Mouse (Mus musculus): ENCODE results near the gene Neb.

Neb gene

DNA sequence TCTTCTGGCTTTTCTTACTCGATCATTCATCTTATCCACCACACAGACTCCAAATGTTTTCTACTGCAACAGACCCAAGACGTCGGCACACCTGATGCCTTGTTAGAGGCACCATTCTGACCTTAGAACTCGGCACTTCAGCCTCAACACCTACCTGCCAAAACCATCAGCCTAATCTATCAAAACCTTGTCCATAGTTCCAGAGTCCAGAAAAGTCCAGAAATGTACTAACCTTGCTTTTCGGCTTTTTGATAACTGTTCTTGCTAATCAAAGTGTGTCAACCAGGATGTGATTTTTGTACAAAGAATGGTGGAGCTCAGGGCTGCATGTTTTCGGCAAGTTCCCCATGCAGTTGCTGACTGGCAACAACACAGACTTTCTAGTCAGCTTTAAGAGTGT, 3.6 kb downstream of the Neb start:
- DNase-seq (ENCODE audit: low spot score) = no peak

DNA sequence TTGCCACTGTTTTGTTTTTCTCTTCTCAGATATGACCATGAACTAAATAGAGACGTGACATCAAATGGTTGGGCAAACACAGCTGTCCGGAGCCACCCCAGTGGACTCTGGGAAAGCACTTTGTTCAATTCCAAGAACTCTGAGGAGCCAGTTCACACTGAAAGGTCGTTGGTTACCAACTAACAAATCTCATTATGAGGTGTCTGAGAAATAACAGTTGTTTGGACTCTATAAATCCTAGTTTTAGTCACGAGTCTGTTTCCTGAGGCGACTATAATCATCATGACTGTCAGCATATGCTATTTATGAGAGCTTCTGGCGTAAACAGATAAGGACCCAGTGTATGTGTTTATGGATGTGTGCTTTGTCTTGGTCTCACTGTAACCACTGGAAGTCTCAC, 5.8 kb downstream of the Neb start:
- DNase-seq (ENCODE audit: low spot score) = no peak

DNA sequence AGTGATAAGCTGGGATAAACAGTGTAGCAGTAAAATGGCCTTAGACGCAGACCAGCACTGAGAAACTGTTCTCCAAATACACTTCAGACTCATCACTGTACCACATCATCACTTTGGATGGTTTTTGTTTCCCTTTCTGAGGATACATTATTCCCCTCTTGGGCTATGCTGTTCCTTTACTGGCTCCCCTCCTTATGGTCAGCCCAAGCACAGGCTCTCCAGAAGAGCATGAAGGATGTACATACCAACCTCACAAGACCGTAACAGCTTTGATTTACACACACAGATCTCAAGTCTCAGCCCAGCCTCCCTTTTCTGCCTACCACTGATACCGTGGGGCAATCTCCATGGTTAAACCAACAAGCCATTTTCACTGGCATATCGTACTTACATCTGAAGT, 6.2 kb downstream of the Neb start:
- DNase-seq (ENCODE audit: low spot score) = no peak

DNA sequence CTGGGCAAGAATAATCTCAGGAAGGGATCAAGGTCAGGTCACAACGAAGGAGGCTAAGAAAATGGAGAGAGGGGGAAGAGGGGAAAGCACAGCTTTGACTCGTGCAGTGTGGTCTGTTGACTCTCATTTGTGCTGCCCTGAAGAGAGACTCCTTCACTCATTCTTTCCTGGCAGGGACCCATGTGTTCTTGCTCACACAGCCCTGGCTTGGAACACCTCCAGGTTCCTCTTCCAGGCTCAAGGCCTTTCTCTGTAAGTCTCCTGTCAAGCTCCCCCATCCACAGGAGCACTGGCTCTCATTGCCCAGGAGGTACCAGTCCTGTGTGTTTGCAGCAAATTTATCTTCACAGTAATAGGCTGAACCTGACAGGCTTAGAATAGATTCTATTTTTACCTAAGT, 7.2 kb downstream of the Neb start:
- no peak for DNase-seq (ENCODE audit: low spot score)

DNA sequence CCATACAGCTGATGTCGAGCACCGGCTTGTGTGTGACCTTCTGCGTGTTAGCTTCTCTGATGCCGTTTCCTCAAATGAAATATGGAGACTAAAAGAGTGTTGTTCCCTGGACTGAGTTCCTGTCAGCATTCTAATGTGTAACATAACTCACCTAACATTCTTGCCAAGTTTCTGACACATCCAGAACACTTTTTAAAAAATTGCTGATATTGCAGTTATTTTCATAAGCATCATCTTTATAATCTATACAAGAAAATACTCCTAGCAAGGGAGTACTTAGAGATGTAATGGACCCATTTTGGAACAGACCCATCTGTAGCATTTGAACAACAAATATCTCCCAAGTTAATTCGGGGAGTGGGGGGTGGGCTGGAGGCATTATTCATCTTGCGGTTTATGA, 8.7 kb downstream of the Neb start:
- DNase-seq (ENCODE audit: low spot score) = no peak

DNA sequence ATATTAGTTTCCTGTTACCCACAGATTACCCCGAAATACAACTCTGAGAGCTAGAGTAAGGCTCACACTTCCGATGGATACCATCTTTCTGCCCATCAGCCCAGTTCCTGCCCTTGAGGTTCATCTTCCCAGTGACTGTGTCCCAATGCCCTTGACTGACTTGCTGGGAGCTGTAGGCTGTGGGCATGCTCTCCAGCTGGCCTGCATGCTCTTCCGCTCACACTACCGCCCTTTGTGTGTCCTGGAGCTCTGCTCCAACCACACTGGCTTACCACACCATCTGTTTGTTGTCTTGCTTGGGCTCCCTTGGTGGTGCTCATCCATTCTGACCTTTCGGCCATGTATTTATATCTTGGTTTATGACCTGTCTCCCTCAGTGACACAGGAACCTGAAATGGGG, 10.6 kb downstream of the Neb start:
- no peak for DNase-seq (ENCODE audit: low spot score)

DNA sequence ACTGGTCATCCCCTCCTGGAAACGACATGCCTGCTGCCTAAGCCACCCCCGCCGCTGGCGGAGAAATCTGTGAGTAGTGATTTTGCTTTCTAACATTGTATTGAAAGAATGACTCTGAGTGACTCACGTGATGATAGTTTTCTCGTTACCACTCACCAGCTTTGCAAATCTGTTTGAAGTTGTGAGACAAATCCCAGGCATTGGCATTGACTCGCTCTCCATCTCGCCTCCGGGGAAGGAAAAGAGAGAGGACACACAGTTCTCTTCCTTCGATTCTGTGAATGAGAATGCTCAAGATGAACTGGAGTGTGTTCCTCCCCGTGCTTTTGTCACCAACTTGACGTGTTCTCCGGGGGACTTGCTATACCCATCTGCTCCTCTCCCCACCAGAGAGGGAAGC, 11.0 kb downstream of the Neb start:
- DNase-seq (ENCODE audit: low spot score) = no peak

DNA sequence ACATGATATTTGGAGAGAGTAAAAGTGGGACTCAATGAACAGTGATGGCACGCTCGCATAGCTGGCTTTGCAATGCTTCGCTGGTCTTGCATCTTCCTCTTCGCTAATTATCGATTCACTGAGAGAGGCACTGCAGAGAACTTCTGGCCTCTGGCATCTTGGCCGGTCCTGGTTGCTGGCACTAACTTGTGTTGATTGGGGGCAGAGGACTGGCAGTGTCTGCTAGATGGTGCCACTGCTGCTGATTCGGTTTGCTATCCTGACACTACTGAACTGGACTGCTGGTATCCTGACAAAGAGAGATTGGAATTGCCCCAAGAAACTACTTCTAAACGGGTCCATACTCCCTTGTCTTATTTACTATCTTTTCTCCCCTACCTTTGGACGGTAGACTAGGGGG, 17.2 kb downstream of the Neb start:
- no peak for DNase-seq (ENCODE audit: low spot score)

DNA sequence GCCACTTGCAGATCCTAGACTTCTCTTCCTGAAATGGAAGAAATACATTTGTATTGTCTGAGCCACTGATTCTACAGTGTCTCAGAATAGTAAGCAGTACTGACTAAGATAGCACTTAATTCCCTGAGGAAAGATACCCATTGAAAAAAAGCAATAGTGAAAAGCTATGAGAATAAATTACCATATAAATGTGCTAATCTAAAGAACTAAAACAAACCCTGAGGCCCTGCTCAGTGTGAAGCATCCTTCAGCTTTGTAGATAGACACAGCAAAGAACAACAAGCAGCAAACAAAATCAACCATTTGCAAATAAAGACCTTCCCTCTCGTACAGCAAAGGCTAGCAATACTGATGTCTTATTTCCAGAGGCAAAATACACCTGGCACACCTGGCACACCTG, 18.6 kb downstream of the Neb start:
- DNase-seq (ENCODE audit: low spot score) = no peak

DNA sequence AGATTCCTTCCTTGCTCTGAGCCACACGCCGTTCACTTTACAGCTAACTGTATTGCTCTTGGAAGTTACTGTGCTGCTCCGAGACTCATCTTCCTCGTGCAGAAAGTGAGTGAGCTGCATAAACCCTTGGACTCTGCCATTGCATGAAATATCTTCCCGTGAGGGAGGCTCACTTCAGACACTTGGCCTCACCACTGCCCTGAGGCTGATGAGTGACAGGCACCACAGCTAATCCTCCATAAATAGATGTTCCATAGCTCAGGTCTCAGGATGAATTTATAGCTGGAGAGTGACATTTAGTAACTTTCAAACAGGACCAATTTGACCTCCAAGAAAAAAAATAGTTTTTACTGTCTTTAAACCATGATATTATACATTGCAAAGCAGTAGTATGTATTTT, 20.1 kb downstream of the Neb start:
- no peak for DNase-seq (ENCODE audit: low spot score)

DNA sequence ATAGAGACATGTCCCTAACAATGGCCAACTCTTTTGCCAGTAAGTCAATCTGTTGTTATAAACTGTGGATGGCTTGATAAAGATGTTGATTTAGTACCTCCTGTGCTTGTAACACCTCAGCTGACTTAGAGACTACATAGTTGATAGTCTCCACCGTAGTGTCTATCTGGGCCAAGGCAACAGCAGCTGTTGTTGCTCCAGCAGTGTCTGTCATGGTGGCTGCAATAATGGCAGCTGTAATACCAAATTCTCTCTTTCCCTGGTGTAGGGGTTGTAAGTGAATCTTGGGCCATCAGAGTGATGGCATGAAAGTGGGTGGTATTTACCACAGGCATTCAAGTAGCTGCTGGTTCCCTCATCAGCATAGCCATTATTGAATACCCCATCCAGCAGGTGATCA, 27.2 kb downstream of the Neb start:
- DNase-seq (ENCODE audit: low spot score) = no peak

DNA sequence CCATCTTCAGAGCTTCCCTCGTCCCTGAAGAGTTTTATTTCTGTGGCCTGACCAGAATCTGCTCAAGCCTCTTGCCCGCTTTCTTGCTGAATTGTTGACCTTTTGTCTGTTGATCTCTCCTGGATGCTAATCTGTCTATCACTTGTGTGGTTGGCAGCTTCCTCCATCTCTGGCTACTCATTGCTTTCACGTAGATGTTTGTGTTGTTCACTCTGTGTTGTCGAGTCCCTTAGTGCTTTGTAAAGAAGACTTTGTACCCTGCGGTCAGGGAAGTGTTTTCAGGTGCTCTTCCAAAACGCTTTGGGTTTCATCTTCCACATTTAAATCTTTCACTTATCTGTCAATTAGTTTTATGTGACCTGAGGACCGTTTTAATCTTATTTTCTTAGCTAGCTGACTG, 37.3 kb downstream of the Neb start:
- no peak for DNase-seq (ENCODE audit: low spot score)

DNA sequence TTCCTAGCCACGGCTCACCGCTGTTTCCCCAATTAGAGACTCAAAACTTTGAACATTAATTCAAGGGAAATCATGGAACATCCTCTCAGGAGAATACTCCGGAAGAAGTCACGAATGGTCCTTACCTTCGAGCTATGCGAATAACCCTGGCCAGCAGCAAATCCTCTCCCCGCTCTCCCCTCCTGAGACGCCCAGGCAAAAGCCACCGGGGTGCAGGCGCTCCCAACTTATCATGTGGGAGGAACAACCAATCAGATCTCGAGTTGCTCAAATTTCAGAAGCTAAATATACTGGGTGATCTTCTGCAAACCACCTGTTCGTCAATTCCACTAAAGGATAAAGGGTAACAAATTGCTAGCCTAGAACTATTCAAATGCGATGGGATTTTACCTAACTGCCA, 42.7 kb downstream of the Neb start:
- no peak for DNase-seq (ENCODE audit: low spot score)

DNA sequence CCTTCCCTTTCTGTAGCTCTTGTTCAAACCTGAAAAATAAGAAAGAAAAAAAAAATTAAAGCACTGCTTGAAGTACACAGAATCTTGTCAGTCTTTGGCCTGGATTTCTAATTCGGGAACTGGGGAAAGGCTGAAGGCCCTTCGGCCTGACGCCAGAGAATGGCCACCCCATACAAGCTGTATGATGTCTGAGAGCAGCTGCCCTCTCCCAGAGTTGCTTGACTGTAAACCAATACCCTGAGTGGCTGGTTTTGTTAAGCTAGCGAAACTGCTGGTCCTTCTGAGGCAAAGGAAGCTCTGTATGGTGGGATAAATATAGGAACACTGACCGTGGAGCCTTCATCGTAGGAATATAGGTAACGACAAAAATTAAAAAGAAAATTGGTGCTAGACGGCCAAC, 43.2 kb downstream of the Neb start:
- DNase-seq (ENCODE audit: low spot score) = no peak

DNA sequence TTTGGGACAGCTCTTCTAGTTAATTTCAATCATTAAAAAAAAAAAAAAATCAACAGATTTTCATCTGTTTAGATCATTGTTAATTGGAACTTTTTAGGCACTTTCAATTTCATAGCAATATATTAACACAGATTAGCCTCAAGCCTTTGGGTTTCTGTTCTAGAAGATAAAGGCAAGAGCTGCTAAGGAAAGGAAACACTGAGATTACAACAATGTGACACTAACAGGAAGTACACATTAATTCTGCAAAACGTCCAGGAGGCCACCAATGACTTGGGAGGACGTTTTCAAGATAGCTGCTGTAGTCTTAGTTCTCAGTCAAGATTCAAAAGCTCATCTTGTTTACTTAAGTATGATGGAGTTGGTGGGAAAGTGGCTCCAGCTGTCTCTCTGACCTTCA, 44.7 kb downstream of the Neb start:
- no peak for DNase-seq (ENCODE audit: low spot score)

DNA sequence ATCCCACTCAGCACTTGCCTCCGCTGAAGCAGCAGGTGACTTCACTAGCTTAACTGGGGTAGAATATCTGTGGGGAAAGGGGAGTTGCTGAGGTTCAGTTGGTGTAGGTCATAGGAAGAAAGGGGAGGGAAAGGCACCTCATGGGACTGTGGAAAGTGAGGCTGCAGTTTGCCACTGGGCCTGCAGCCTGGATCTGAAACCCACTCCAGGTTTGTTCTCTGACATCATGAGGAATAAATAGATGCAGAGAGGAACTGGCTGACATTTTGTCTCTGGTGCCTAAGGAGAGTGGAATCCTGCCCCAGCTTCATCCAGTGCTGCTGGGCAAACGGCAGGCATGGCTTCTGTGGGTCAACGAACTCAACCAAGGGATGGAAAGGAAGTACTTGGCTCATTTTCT, 46.5 kb downstream of the Neb start:
- DNase-seq (ENCODE audit: low spot score) = no peak

DNA sequence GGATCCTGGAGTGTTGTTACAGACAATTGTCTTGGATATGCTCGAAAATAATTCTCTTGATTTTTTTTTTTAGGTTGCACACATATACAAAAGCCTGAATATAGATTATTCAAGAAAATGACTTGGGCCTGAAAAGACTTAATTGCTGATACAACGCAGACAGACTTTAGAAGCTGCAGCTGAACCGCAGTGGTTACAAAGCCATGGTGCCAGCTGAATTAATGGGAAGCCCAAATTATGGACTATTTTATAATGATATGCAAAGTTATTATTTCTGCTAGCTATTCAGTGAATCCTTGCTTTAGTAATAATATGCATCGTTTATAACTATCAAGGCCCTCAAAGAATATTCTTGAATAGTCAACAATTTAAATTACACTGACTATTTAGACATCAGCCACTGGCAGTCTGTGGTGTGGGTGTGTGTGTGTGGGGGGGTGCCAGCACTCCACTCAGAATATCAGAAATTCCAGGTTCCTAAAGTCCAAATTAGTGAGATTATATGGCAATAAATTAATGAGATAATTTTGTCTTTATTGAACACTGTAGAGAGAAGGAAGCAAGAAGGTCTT, 50.9 kb downstream of the Neb start:
- no peak for DNase-seq (ENCODE audit: low spot score)

DNA sequence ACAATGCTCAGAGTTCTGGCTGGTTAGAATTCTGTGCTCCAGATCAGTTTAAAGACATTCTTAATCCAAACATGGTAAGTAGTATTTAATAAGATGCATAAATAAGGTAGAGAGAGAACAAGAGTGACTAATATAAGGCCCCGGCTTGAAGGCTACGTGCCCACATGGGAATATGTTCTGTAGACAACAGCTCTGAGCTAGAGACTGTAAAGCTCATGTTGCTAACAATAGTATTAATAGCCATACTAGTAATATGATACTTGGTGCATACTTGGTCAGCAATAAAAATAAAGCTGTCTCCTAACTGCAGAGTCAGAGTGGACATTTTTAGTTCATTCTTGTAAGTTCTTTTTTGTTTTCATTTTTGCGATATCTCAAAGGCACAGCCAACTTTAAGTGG, 56.4 kb downstream of the Neb start:
- DNase-seq (ENCODE audit: low spot score) = no peak

DNA sequence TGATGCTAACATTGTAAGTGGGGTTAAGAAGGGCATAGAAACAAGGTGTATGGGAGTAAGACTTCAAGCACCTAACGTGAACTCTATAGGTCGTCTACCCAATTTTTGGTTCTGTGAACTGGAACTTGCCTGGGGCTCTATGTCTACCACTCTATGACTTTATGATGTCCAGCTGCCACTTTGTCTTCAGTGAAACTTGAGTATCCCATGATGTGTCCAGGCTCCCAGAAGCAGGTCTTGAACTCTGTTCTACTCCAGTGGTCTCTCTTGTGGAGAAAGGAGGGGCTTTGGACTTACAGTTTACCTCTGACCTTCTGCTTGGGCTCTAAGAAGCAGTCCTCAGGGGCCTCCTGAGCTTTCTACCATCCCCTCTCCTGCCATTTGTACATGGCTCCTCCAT, 58.1 kb downstream of the Neb start:
- DNase-seq (ENCODE audit: low spot score) = no peak

DNA sequence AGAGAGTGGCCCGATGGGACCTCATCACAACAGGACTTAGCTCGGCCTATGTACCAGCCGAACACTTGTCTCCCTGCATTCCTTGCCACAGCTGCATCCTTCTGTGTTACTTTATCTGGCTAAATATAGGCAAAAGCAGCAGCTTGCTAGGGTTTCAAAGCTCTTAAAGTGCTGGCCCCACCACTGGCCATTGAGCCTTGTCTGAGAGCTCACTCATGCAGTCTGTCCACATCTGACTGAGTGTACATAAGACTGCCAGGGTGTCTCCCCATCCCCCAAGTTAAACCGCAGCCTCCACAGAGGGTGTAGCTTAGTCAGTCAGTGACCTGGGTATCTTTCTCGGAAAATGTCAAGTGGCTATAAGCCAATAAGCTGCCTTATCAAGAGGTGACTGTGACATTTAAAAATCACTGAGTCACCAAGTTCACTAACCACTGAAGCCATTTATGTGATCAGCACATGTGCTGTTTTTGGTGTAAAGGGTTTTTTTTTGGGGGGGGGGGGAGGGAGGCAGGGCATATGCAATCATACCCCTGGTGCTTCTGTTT, 59.2 kb downstream of the Neb start:
- peak; percentile 3 for DNase-seq (ENCODE audit: low spot score)

DNA sequence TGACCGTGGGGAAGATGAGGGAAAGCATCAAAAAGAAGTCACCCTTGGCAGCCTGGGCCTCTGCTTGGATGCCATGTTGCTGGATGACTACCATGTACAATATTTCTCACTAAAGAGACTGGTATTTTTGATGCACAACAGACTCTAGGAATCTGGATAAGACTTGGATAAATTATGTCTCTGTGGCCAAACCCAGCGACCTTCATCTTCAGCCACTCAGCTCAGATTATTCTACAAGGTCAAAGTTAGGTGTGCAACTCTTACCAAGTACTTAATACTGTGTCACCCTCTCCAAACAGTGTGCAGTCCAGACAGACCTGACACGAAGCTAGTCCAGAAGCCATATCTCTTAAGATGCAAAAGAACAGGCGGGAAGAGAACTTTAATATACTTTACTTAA, 60.8 kb downstream of the Neb start:
- no peak for DNase-seq (ENCODE audit: low spot score)

DNA sequence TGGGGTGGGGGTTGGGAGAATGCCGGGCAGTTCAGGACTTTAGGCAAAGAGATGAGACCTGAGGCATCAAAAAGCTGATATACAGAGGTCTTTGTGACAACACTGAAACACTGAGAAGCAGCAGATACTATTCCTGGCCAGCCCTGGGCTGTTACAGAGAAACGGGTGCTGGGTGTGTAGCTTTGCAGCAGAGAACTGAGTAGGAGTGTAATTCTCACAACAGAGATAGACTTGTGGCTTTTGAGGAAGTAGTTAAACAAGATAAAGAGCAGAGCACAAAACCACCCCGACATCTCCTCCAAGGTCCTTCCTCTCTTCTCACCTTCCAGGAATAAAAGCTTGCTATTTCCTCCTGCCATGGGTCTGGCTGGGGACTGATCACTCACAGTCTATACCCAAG, 62.5 kb downstream of the Neb start:
- no peak for DNase-seq (ENCODE audit: low spot score)

DNA sequence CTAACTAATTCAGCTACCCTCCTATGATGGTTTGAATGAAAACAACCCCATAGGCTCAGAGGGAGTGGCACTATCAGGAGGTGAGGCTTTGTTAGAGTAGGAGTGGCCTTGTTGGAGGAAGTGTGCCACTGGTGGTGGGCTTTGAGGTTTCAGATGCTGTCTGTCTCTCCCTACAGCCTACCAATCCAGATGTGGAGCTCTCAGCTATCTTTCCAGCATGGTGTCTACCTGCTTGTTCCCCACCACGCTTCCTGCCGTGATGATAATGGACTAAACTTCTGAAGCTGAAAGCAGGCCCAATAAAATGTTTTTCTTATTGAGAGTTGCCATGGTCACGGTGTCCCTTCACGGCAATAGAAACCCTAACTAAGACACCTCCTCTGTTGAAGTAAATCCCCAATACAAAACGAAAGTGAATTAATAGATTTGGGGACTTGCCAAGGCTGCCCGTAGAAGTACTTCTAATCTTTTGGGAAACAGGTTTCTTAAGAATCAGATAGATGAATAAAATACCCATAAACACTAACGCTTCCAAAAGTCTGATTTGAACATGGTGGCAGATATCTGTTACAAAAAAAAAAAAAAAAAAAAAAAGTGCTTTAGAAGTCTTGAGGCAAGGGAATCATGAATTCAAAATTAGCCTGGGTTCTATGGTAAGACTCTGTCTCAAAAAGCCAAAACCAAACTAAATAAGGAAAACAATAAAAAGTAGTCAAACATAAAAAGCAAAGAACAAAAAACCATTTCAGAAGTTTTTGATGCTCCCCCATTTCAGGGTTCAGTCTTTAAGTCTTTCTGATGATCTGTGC, 63.1 kb downstream of the Neb start:
- no peak for DNase-seq (ENCODE audit: low spot score)

DNA sequence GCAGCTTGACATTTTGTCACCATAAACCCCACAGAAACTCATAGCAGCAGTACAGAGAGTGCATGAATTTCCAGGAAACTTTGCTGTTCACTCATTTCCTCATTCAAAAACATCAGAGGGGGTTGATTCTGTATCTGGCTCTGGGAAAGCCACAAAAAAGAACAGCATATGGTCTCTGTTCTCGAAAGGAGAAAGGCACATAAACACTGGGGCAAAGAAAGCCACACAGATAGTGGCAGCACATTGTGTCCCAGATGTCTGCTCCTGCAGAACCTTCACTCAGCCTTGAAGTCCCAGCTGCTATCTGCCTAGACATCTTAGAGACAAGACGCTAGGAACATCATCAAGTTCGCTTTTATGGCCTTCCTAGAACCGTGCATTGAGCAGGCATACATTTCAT, 67.5 kb downstream of the Neb start:
- DNase-seq (ENCODE audit: low spot score) = no peak
